Mouse (Mus musculus) brain, embryonic 14.5 days (tissue): ENCODE measurements at regions not wholly inside any gene's neighbourhood (a gene's known extent, or its start where the extent isn't known, plus 50 kb on each side); places are given as distances from the start of the nearest gene placed in this dataset.

Experiments used
- DNase-seq: peaks from one replicate; pipeline ENCODE4 v3.0.0-alpha.2; 2011; ENCODE audit warnings: low read depth
- CTCF ChIP-seq: fragments of 200-500 bp; IDR thresholded peaks from 2 replicates; pipeline ENCODE4 v1.5.1; 2012; ENCODE audit warnings: inconsistent platforms, mild to moderate bottlenecking, moderate library complexity, borderline replicate concordance; ENCODE audit not compliant: insufficient read depth, insufficient read length; ENCODE audit errors: extremely low read depth
- POLR2A ChIP-seq: fragments of 200-500 bp; IDR thresholded peaks from 2 replicates; pipeline ENCODE4 v1.6.1; 2012; ENCODE audit warnings: mild to moderate bottlenecking, inconsistent platforms, borderline replicate concordance; ENCODE audit not compliant: poor library complexity, insufficient read depth, insufficient read length, severe bottlenecking; ENCODE audit errors: extremely low read depth

DNA sequence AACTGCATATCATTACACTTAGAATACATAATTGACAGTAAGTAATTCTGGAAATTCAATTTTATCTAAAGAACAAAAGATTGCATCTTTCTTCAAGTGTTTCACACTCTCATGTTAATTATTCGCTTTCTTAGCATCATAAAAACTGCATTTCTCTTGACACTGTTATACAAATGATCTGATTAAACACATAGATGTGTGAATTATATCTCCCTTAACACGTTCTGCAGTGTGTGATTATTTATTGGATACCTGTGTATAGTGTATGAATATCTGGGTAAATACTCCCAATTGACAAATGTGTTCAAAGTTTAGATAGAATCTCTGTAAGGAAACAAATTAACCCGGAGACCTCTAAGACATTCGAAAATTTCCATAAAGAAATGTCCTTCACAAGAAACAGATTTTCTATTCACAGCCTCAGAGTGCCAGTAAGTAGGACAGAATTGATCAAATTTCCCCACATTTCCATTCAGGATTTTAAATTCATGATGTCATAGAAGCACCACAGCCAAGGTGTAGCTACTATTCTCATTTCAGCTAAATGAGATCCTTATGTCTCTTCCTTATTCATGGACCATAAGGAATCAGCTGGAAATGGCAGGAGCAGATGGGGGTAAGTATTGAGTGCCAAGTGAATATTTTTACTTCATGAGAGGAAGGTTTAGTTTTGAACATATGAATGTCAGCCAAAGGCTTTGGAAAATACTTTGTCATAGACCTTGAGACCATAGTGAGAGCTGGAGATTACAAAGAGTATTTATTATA lies 2231.6 kb downstream of the Pcdh9 start:
- TF ChIP-seq CTCF (no peak), POLR2A (no peak)
- peak; percentile 72 for DNase-seq

GRCm38 (mm10) chr14:91656011-91656410 lies 2234.5 kb downstream of the Pcdh9 start:
- no peak for DNase-seq
- TF ChIP-seq CTCF, result no peak
- TF ChIP-seq POLR2A, result no peak

- no peak for DNase-seq
- TF ChIP-seq POLR2A (no peak), CTCF (no peak)
Observed at GRCm38 (mm10) chr14:91630976-91631375, 2259.5 kb downstream of the Pcdh9 start.

DNA sequence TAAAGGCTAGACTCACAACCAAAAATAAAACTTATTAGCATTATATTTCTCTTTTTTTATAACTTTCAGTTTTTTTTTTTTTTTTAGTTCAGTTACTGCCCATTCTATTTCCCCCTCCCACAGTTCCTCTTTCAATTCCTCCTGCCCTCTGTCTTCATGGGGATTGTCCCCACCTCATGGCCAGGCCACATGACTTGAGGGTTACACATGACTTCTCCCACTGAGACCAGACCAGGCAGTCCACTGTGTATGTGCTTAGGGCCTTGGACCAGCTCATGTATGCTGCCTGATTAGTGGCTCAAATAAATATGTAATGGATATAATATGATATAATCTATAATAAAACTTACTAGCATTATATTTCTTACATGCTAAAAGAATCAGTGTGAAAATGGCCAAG lies 2276.1 kb downstream of the Pcdh9 start:
- DNase-seq, result no peak
- no peak for TF ChIP-seq POLR2A
- TF ChIP-seq CTCF, result no peak

DNA sequence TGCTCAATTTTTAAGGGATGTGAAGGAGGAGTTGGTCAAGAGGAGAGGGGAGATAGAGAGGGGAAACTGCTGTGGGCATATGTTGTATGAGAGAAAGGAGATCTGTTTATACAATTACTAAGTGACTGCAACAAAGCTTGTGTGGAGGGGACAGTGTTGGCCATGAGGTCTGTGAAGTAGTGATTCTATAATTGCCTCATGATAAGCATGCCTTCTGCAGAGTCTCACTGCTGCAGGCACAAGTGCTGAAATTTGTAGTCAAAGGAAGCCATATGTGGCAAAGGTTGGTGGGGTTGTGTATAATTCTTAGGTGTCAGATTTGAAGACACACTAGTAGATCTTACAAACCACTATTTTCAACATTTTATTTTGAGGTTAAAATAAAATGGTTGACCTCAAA lies 2285.9 kb downstream of the Pcdh9 start:
- DNase-seq, result no peak
- no peak for TF ChIP-seq CTCF
- no peak for TF ChIP-seq POLR2A

GRCm38 (mm10) chr14:91582462-91582861 lies 2308.0 kb downstream of the Pcdh9 start:
- DNase-seq, result peak; percentile 51
- TF ChIP-seq CTCF (no peak), POLR2A (no peak)

- peak; percentile 69 for DNase-seq
- TF ChIP-seq CTCF (no peak), POLR2A (no peak)
Observed at GRCm38 (mm10) chr14:91581684-91582424, 2308.6 kb downstream of the Pcdh9 start.

GRCm38 (mm10) chr14:91569100-91569499 lies 2321.4 kb downstream of the Pcdh9 start:
- DNase-seq, result peak; percentile 65
- TF ChIP-seq POLR2A, result no peak
- TF ChIP-seq CTCF, result no peak

DNA sequence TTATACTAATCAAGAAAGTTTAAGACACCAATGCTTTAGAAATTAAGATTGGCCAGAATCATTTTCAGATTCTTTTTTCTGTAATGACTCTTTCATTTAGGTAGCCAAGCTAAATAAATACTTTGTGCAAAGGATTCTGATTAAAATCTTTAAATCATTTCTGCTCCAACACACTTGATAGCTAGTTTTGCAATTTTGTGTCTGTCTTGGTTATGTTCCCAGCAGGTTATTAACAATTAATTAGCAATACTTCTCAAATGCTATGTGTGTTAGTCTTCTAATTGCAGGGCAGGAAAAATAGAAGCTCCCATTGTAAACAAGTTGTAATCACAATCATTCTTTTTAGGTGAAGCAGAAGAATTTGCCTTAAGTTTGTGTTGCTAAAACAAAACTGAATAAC lies 2351.3 kb downstream of the Pcdh9 start:
- no peak for DNase-seq
- TF ChIP-seq CTCF, result no peak

- TF ChIP-seq POLR2A (no peak), CTCF (no peak)
- peak; percentile 29 for DNase-seq
Observed at GRCm38 (mm10) chr14:91534931-91535330, 2355.5 kb downstream of the Pcdh9 start.

GRCm38 (mm10) chr14:91498449-91498848 lies 2392.0 kb downstream of the Pcdh9 start:
- no peak for TF ChIP-seq POLR2A
- TF ChIP-seq CTCF, result no peak
- peak; percentile 5 for DNase-seq
